Mouse (Mus musculus) heart, adult 9 months (tissue): ENCODE measurements around the gene Htra2.

Experiments
- DNase-seq, 2 experiments: peaks; one replicate each; pipeline ENCODE4 v3.0.0; 2022; ENCODE audit warnings: low spot score in 2 of 2

Htra2 gene

DNA sequence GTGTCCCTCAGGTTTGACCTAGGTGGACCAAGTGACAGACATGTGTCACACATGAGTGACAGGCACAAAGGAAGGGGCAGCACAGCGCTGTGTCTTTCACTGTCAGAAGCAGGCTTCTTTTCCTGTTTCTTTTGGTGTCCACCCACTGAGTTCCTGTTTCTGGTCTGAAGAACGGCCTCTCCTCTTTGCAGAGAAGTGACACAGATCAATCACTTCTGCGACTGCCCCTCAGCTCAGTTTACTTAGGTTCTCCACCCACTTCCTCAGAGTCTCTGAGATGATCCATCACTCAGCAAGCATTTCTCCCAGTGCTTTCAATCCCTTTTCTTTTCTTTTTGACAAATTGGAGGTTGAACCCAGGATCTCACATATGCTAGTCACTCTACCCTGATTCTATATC is 46.4 kb downstream of the Htra2 start:
- DNase-seq = peak in 1 of 2 experiments; percentile 32

DNA sequence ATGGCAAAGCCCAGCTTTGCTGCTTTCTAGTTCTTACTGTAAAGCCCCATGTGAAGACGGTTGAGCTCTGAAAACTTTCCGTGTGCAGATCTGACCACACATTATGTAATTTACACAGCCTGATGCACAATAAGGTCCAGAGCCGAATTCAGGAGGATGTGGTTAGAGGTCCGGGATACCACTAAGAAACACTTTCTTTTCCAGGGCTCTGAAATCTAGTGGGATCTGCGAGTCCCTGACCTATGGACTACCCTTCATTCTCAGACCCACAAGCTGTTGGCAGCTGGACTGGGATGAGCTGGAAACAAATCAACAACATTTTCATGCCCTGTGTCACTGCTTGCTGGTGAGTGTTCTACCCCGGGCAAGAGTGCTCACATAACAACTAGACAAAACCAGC is 49.0 kb downstream of the Htra2 start:
- no peak for DNase-seq

GRCm38 (mm10) chr6:83005444-83006011 is 49.5 kb downstream of the Htra2 start:
- DNase-seq = no peak

GRCm38 (mm10) chr6:83004872-83005271 is 50.2 kb downstream of the Htra2 start:
- peak; percentile 41 to 72 for DNase-seq

DNA sequence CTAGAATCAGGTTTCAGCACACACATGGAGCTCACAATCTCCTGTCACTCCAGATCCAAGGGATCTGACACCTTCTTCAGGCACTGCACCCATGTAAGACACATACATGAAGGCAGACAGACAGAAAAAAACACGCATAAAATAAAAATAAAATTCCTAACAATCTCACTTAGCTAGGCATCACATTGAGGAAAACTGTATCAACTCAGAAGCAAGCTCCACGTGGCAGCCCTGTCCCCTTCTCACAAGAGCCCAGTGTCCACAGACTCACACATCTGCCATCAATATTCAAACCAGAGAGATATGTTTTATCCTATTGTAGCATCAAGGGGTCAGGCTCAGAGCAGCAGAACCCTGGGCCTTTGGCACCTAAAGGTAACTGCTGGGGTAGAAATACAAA is 50.8 kb downstream of the Htra2 start:
- no peak for DNase-seq

DNA sequence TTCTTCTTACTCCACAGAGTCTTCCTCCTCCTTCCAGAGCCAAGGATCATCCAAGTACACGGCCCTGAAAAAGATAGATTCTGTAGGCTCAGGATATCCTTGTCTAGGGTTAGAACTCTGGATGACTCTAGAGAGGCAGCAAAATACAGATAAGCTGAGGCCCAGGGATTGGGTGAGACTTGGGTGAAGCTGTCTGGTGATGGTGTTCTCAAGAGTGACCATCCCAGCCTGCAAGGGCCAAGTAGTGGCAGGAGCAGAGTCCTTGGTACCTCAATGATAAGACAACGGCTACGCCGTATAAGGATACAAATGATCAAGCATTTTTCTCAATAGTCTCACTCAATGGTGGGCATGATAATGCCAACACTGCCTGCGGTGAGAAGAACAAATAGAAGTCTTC is 51.2 kb downstream of the Htra2 start:
- DNase-seq = no peak

DNA sequence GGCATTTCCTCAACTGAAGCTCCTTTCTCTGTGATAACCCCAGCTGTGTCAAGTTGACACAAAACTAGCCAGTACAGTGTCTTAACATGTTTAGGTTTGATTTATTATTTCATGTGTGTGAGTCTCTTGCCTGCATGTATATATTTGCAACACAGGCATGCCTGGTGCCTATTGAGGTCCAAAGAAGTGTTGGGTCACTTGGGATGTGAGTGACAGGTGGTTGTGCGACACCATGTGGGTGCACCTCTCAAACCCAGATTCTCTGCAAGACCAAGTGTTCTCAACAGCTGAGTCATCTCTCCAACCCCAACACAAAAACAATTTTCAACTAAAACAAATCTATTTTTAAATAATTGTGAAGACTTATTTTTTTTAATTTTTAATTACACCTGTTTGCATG is 52.0 kb downstream of the Htra2 start:
- no peak for DNase-seq
